Mouse (Mus musculus): ENCODE results near the gene Mecr. TPM values are rescaled to one million over a fixed set of nuclear protein-coding genes. Genes with fewer than 3 reads are reported as not detected.

Gene Mecr
- polyA plus RNA-seq, 1 experiment from 2014 or later, result 43.3 TPM

DNA sequence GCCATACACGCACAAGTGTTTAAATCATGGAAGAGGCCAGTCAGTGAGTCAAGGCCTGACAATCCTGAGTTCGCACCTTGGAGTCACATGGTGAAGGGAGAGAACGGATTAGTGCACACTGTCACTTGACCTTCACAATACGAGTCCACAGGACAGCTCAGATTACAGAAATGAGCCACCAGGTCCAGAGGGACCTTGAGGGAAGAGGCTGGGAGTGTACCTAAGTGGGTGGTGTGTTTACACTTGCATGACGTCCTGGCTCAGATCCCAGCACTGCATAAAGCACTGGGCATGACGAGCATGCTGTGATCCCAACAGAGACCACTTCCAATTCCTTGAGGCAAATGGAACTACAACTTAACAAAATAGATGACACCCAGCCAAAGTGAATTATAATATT is 63.2 kb downstream of the Mecr start:
- no peaks in the 10 kb centered on the region for H3K27me3 ChIP-seq (ENCODE audit: control insufficient read depth, insufficient read depth, low read length)
- no peak for DNase-seq (ENCODE audit: low spot score)
- H3K4me3 ChIP-seq (ENCODE audit: low read depth, low read length), result no peak overlapping the region
- H3K4me2 ChIP-seq (ENCODE audit: low read depth, severe bottlenecking), result no peak overlapping the region
- H3K27ac ChIP-seq (replicated peaks; ENCODE audit: low read depth, low read length), result no peak overlapping the region
- no peaks in the 10 kb centered on the region for H3K9me3 ChIP-seq (ENCODE audit: control insufficient read depth, low read length)
- no peak for ATAC-seq (ENCODE audit: insufficient number of reproducible peaks, low FRiP score, low TSS enrichment, low read depth)
- peaks cover 15% of the 10 kb centered on the region for H3K4me1 ChIP-seq (ENCODE audit: control insufficient read depth, insufficient read depth, low read length)
- WGBS, result 82% methylated on average over 6 of the region's 6 CpGs
- H3K9ac ChIP-seq (ENCODE audit: low read length), result no peak overlapping the region
- H3K36me3 ChIP-seq (ENCODE audit: control insufficient read depth, insufficient read depth, low read length), result peaks cover 11% of the 10 kb centered on the region; the same call in 1 of the 2 replicates

DNA sequence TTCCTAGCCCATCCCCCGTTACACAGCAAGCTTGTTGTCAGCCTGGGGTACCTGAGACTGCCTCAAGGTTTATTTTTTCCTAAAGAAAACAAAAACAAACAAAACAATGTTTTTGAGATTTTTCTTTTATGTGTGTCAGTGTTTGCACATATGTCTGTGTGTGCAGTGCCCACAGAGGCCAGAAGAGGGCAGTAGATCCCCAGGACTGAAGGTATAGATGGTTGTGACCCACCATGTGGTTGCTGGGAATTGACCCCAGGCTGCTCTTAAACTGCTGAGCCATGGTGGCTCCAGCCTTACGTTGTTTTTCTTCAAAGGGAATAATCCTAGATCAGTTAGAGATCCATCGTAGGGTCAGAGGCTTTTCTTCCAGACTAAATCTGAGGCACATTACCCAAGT is 64.6 kb downstream of the Mecr start:
- Histone ChIP-seq H3K36me3 (ENCODE audit: control insufficient read depth, insufficient read depth, low read length) (0 out of 2 replicates have a peak, but pooled peaks cover 4% of the 10 kb centered on the region), H3K4me3 (ENCODE audit: low read depth, low read length) (no peak overlapping the region), H3K27me3 (ENCODE audit: control insufficient read depth, insufficient read depth, low read length) (peaks cover 3% of the 10 kb centered on the region; the same call in 1 of the 2 replicates), H3K9me3 (ENCODE audit: control insufficient read depth, low read length) (no peaks in the 10 kb centered on the region), H3K9ac (ENCODE audit: low read length) (no peak overlapping the region), H3K27ac (replicated peaks; ENCODE audit: low read depth, low read length) (no peak overlapping the region), H3K4me1 (ENCODE audit: control insufficient read depth, insufficient read depth, low read length) (peaks cover 15% of the 10 kb centered on the region), H3K4me2 (ENCODE audit: low read depth, severe bottlenecking) (no peak overlapping the region)
- no peak for ATAC-seq (ENCODE audit: insufficient number of reproducible peaks, low FRiP score, low TSS enrichment, low read depth)
- WGBS, result 90% methylated on average over 3 of the region's 3 CpGs
- peak; percentile 51 for DNase-seq (ENCODE audit: low spot score)

DNA sequence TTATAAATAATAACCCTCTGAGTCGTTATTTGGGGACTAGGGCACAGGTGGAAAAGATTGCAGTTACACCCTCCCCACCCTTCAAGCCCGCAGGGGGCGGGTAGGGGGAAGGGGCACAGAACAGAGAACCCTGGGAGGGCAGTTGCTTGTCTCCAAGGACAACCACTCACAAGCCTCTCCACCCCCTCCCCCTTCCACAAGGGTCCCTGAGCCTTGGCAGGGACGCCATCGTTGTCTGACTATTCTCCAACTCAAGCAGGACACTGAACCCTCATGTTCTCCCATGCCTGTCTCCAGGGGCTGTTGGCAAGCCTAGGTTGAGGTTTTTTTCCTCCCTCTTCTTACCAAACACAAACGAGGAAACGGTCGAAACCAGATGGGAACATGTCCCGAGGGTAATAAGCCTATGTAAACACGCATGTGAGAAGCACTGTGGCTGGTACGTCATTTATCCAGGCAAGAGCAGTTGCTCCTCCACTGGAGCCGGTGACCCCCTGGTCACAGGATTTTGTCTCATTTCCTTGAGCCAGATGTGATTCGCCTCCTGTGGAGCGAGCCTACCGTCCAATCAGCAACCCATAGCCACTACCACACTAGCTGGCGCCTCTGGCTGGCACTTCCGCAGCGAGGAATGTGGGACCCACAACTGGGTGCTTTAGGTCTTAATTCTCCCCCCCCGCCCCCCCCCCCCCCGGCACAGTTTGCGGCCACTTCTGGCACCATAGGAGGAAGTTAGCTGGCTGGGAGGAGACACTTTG is 67.1 kb downstream of the Mecr start:
- ATAC-seq (ENCODE audit: insufficient number of reproducible peaks, low FRiP score, low TSS enrichment, low read depth) (no peak), DNase-seq (ENCODE audit: low spot score) (peak; percentile 65)
- H3K27ac ChIP-seq (replicated peaks; ENCODE audit: low read depth, low read length), result peak overlapping the region; percentile 11; the same call in 1 of the 2 replicates

DNA sequence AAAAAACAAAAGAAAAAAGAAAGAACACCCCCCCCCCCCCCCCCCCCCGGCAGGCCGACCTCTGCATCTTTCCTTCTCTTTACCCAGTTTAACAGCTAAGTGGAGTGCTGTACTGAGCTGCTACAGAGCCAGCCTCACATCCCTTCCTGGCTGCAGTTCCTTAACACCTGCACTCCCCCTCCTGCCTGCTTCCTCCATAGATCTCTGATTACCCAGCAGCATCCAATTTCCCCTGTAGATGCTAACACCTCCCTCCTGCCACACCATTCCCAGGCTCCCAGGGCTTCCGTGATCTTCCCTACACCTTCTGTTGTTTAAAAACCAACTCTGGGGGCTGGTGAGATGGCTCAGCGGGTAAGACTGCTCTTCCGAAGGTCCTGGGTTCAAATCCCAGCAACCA is 68.3 kb downstream of the Mecr start:
- Histone ChIP-seq H3K9ac (ENCODE audit: low read length) (no peak overlapping the region), H3K4me2 (ENCODE audit: low read depth, severe bottlenecking) (no peak overlapping the region), H3K27ac (replicated peaks; ENCODE audit: low read depth, low read length) (no peak overlapping the region), H3K36me3 (ENCODE audit: control insufficient read depth, insufficient read depth, low read length) (no peaks in the 10 kb centered on the region), H3K9me3 (ENCODE audit: control insufficient read depth, low read length) (no peaks in the 10 kb centered on the region), H3K4me1 (ENCODE audit: control insufficient read depth, insufficient read depth, low read length) (peaks cover 34% of the 10 kb centered on the region), H3K27me3 (ENCODE audit: control insufficient read depth, insufficient read depth, low read length) (peaks cover 7% of the 10 kb centered on the region; the same call in 1 of the 2 replicates), H3K4me3 (ENCODE audit: low read depth, low read length) (no peak overlapping the region)
- WGBS, result 23% methylated on average over 4 of the region's 5 CpGs
- no peak for ATAC-seq (ENCODE audit: insufficient number of reproducible peaks, low FRiP score, low TSS enrichment, low read depth)
- DNase-seq (ENCODE audit: low spot score), result no peak

More for the DNA sequence above, 67.1 kb downstream of the Mecr start:
- Histone ChIP-seq H3K36me3 (ENCODE audit: control insufficient read depth, insufficient read depth, low read length) (no peaks in the 10 kb centered on the region), H3K4me1 (ENCODE audit: control insufficient read depth, insufficient read depth, low read length) (peaks cover 25% of the 10 kb centered on the region), H3K4me2 (ENCODE audit: low read depth, severe bottlenecking) (peak overlapping the region; percentile 20), H3K4me3 (ENCODE audit: low read depth, low read length) (no peak overlapping the region), H3K9me3 (ENCODE audit: control insufficient read depth, low read length) (no peaks in the 10 kb centered on the region), H3K27me3 (ENCODE audit: control insufficient read depth, insufficient read depth, low read length) (peaks cover 7% of the 10 kb centered on the region; the same call in 1 of the 2 replicates), H3K9ac (ENCODE audit: low read length) (no peak overlapping the region)
- 4% methylated on average over 19 of the region's 21 CpGs for WGBS

DNA sequence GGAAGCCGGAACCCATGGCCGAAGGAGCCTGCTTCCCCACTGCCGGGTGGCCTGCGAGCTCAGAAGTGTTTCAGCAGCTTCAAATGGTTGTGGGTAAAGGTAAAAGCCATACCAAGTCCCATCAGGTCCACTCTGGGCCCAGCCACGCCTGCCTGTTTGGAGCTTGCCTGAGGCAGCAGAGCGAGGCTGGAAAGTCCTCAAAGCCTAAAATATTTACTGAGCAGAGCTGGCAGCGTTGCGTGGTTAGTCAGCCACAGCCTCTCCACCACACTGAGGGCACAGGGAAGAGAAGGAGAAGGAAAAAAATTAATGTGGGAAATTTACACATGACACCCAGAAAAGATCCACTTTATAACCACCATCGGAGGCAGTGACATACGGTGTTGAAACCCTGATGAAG is 70.3 kb downstream of the Mecr start:
- Histone ChIP-seq H3K27ac (replicated peaks; ENCODE audit: low read depth, low read length) (no peak overlapping the region), H3K27me3 (ENCODE audit: control insufficient read depth, insufficient read depth, low read length) (peaks cover 7% of the 10 kb centered on the region; the same call in 1 of the 2 replicates), H3K4me1 (ENCODE audit: control insufficient read depth, insufficient read depth, low read length) (peaks cover 44% of the 10 kb centered on the region), H3K4me2 (ENCODE audit: low read depth, severe bottlenecking) (no peak overlapping the region), H3K9ac (ENCODE audit: low read length) (no peak overlapping the region), H3K36me3 (ENCODE audit: control insufficient read depth, insufficient read depth, low read length) (no peaks in the 10 kb centered on the region), H3K4me3 (ENCODE audit: low read depth, low read length) (no peak overlapping the region), H3K9me3 (ENCODE audit: control insufficient read depth, low read length) (no peaks in the 10 kb centered on the region)
- no peak for ATAC-seq (ENCODE audit: insufficient number of reproducible peaks, low FRiP score, low TSS enrichment, low read depth)
- 41% methylated on average over 10 of the region's 10 CpGs for WGBS
- no peak for DNase-seq (ENCODE audit: low spot score)

DNA sequence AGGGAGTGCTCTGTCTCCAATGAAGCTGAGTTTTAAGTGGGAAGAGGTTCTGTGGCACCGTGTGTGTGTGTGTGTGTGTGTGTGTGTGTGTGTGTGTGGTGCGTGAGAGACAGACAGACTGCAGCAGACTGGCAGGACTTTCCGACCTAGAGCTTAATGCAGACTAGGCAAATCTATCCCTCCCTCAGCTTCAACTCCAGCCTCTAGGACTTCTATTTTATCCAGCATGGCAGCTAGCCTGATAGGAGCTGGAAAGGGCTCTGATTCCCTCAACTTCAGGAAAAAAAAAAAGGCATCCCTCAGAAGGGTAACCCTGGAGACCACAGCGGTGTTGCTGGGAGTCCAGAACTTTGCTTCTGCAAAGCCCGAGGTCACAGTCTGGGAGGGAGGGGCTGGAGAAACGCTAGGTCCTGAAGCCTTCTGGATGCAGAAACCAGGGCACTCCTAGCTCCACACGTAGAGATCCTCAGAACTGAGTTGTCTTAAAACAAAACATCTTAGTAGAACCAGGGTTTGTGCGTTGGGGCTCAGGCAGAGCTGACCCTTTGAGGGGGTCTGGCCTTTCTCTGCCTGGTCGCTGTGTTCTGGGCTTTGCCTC is 70.9 kb downstream of the Mecr start:
- Histone ChIP-seq H3K27ac (replicated peaks; ENCODE audit: low read depth, low read length) (no peak overlapping the region), H3K9me3 (ENCODE audit: control insufficient read depth, low read length) (no peaks in the 10 kb centered on the region), H3K27me3 (ENCODE audit: control insufficient read depth, insufficient read depth, low read length) (peaks cover 7% of the 10 kb centered on the region; the same call in 1 of the 2 replicates), H3K36me3 (ENCODE audit: control insufficient read depth, insufficient read depth, low read length) (no peaks in the 10 kb centered on the region), H3K9ac (ENCODE audit: low read length) (no peak overlapping the region), H3K4me1 (ENCODE audit: control insufficient read depth, insufficient read depth, low read length) (peaks cover 51% of the 10 kb centered on the region), H3K4me2 (ENCODE audit: low read depth, severe bottlenecking) (no peak overlapping the region), H3K4me3 (ENCODE audit: low read depth, low read length) (no peak overlapping the region)
- no peak for ATAC-seq (ENCODE audit: insufficient number of reproducible peaks, low FRiP score, low TSS enrichment, low read depth)
- 4% methylated on average over 9 of the region's 9 CpGs for WGBS
- DNase-seq (ENCODE audit: low spot score), result peak; percentile 48

DNA sequence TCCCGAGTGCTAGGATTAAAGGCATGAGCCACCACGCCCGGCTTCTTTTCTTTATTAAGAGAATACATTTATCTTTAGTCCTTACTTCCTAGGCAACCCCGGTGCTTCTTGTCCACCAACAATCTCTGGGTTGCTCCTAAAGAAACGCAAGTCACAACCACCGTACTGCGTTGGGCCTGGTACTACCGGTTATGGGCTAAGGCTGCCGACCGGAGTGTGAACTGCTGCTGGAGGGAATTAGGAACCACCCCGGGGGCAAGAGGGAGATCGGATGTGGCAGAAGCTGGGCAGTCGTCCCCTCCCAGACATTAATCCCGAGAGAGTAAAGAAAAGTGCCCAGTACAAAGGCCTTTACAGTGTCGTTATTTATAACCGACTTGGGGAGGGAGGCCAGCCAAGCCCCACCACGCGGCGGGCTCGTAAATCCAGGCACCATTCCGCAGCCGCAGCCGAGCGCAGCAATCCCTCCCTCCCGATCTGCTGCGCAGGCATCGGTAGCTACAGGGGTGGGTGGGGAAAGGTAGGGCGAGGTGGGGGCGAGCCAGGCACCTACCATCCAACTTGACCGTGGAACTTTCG is 71.7 kb downstream of the Mecr start:
- H3K4me2 ChIP-seq (ENCODE audit: low read depth, severe bottlenecking), result peak overlapping the region; percentile 54
- H3K36me3 ChIP-seq (ENCODE audit: control insufficient read depth, insufficient read depth, low read length), result no peaks in the 10 kb centered on the region
- H3K27me3 ChIP-seq (ENCODE audit: control insufficient read depth, insufficient read depth, low read length), result peaks cover 9% of the 10 kb centered on the region; the same call in 1 of the 2 replicates
- H3K9ac ChIP-seq (ENCODE audit: low read length), result peak overlapping the region; percentile 47
- DNase-seq (ENCODE audit: low spot score), result peak; percentile 76
- H3K27ac ChIP-seq (replicated peaks; ENCODE audit: low read depth, low read length), result no peak overlapping the region
- peaks cover 54% of the 10 kb centered on the region for H3K4me1 ChIP-seq (ENCODE audit: control insufficient read depth, insufficient read depth, low read length)
- WGBS, result under 1% methylated on average over 31 of the region's 31 CpGs
- H3K4me3 ChIP-seq (ENCODE audit: low read depth, low read length), result peak overlapping the region; percentile 14
- no peak for ATAC-seq (ENCODE audit: insufficient number of reproducible peaks, low FRiP score, low TSS enrichment, low read depth)
- H3K9me3 ChIP-seq (ENCODE audit: control insufficient read depth, low read length), result no peaks in the 10 kb centered on the region

DNA sequence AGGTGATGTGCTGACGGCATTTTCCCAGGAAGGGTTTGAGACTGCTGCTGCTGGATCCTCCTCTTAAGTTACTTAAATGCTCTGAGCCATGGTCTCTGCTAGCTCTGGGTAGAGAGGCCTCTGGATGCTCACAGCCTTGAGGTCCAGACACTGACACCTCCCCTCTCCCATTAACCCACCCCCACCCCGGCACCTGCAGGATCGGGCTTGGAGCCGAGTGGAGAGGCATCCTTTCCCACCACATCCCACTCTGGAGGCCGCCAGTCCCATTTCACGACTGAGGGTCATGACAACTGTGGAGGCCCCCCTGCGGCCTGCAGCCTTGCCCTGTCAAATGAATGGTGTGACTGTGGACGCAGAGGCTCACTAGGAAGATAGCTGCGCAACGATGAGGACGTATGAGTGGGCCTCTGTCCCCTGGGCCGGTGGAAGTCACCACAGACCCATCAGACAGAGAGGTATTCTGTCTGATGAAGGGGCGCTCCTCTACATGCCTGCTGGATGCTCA is 72.6 kb downstream of the Mecr start:
- Histone ChIP-seq H3K4me3 (ENCODE audit: low read depth, low read length) (no peak overlapping the region), H3K4me2 (ENCODE audit: low read depth, severe bottlenecking) (peak overlapping the region; percentile 54), H3K27me3 (ENCODE audit: control insufficient read depth, insufficient read depth, low read length) (peaks cover 9% of the 10 kb centered on the region; the same call in 1 of the 2 replicates), H3K36me3 (ENCODE audit: control insufficient read depth, insufficient read depth, low read length) (no peaks in the 10 kb centered on the region), H3K9me3 (ENCODE audit: control insufficient read depth, low read length) (no peaks in the 10 kb centered on the region), H3K9ac (ENCODE audit: low read length) (no peak overlapping the region), H3K27ac (replicated peaks; ENCODE audit: low read depth, low read length) (no peak overlapping the region), H3K4me1 (ENCODE audit: control insufficient read depth, insufficient read depth, low read length) (peaks cover 54% of the 10 kb centered on the region)
- WGBS, result 19% methylated on average over 13 of the region's 13 CpGs
- ATAC-seq (ENCODE audit: insufficient number of reproducible peaks, low FRiP score, low TSS enrichment, low read depth) (no peak), DNase-seq (ENCODE audit: low spot score) (no peak)

Data from limb, embryonic 11.5 days (tissue).